Mouse (Mus musculus) liver, embryonic 15.5 days (tissue): Measurements from ENCODE around the gene Arhgef12. TPM values are rescaled to one million over a fixed set of nuclear protein-coding genes. Genes with fewer than 3 reads are reported as not detected.

Source experiments
- ATAC-seq: fragments of 200-750 bp; cut with Nextera tagmentation; 2 replicates; pipeline ENCODE4 v1.8.0; 2017; ENCODE audit warnings: moderate number of reproducible peaks, mild to moderate bottlenecking, moderate library complexity; ENCODE audit not compliant: insufficient read depth
- H3K27ac ChIP-seq: fragments of 300-500 bp; sonication (generic); replicated peaks from 2 replicates; pipeline ENCODE4 v1.5.1; 2015; ENCODE audit warnings: mild to moderate bottlenecking, inconsistent platforms
- H3K27me3 ChIP-seq: fragments of 300-500 bp; sonication (generic); 2 replicates; pipeline ENCODE4 v1.6.1; 2015; ENCODE audit warnings: mild to moderate bottlenecking, inconsistent platforms
- H3K36me3 ChIP-seq: fragments of 300-500 bp; sonication (generic); replicated peaks from 2 replicates; pipeline ENCODE4 v1.6.1; 2015; ENCODE audit warnings: moderate library complexity, mild to moderate bottlenecking, inconsistent platforms
- H3K4me1 ChIP-seq: fragments of 300-500 bp; sonication (generic); replicated peaks from 2 replicates; pipeline ENCODE4 v1.6.1; 2015; ENCODE audit warnings: inconsistent platforms
- H3K4me2 ChIP-seq: fragments of 300-500 bp; sonication (generic); 2 replicates; pipeline ENCODE4 v1.6.1; 2015; ENCODE audit warnings: moderate library complexity, mild to moderate bottlenecking, inconsistent platforms
- H3K4me3 ChIP-seq: fragments of 300-500 bp; sonication (generic); replicated peaks from 2 replicates; pipeline ENCODE4 v1.5.1; 2015; ENCODE audit warnings: mild to moderate bottlenecking, inconsistent platforms
- H3K9ac ChIP-seq: fragments of 300-500 bp; sonication (generic); 2 replicates; pipeline ENCODE4 v1.6.1; 2015; ENCODE audit warnings: moderate library complexity, mild to moderate bottlenecking, inconsistent platforms
- H3K9me3 ChIP-seq: fragments of 300-500 bp; sonication (generic); replicated peaks from 2 replicates; pipeline ENCODE4 v1.6.1; 2016; ENCODE audit warnings: inconsistent platforms
- WGBS: fragments of 180-500 bp; shearing (Covaris S2); methylation state at CpG from one replicate; pipeline ENCODE4 v1.1.7; 2015; ENCODE audit warnings: mixed read lengths; ENCODE audit not compliant: insufficient replicate concordance; 5-methylcytosine and 5-hydroxymethylcytosine counted together
- polyA plus RNA-seq: library from polyadenylated mRNA; unstranded; fragments of >200 nt; fragmentation: Nextera tagmentation; extraction: Ambion mirVana; gene quantifications from 2 replicates; pipeline ENCODE4 v1.2.1, GENCODE M21; 2015

The Arhgef12 gene
- polyA plus RNA-seq, 1 experiment from 2014 or later = 6.1 TPM

DNA sequence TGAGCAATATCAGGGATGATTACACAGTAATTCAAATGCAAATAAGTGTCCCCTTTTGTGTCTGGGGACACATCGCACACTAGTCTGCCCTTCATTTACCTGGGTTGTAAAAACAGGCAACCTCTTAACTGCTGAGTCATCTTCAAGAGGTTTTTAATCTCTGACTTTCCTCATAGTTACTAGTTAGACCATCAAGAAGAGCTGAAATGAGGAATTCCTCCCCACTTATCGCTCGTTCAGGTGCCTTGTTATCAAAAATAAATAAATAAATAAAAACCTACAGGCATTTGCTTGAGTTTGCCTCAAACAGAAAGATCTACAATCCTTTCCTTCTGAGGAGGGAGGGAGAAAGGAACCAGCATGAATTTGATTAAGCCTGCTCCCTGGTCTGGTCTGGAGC, 1.7 kb upstream of the Arhgef12 start:
- 57% methylated on average over 3 of the region's 3 CpGs for WGBS
- no peak overlapping the region for H3K4me2 ChIP-seq
- H3K9me3 ChIP-seq = no peaks in the 10 kb centered on the region
- no peak overlapping the region for H3K9ac ChIP-seq
- H3K36me3 ChIP-seq = no peaks in the 10 kb centered on the region
- no peak for ATAC-seq
- no peak overlapping the region for H3K27ac ChIP-seq
- H3K27me3 ChIP-seq = peaks cover 86% of the 10 kb centered on the region
- peaks cover 33% of the 10 kb centered on the region for H3K4me1 ChIP-seq
- H3K4me3 ChIP-seq = no peak overlapping the region

- Histone ChIP-seq H3K9ac (no peak overlapping the region), H3K27me3 (peaks cover 81% of the 10 kb centered on the region), H3K4me2 (no peak overlapping the region), H3K9me3 (no peaks in the 10 kb centered on the region), H3K4me3 (no peak overlapping the region), H3K36me3 (no peaks in the 10 kb centered on the region), H3K4me1 (peaks cover 38% of the 10 kb centered on the region), H3K27ac (no peak overlapping the region)
- 57% methylated on average over 1 of the region's 1 CpGs for WGBS
- ATAC-seq = no peak
These were observed 1.0 kb upstream of the Arhgef12 start for GRCm38 (mm10) chr9:43108081-43108480.

DNA sequence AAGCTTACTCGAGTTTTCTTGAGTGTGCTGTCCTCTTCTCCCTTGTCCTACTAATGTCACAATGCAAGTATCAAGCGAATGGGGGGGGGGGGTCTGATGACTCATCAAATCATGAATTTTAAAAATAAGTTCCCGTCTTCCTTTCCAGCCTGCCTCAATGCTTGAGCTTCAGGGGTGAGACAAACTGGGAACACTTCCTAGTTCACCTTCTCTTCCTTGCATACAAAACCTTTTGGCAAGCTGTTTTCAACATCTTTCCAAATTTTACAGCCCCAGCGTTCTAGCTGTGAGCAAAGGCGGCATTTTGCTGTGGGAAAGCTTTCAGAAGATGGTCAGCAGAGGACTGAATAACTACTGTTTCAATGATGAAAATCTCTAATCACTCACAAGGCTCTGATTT, 516 bp upstream of the Arhgef12 start:
- Histone ChIP-seq H3K27me3 (peaks cover 80% of the 10 kb centered on the region), H3K4me1 (peaks cover 44% of the 10 kb centered on the region), H3K4me3 (no peak overlapping the region), H3K9me3 (no peaks in the 10 kb centered on the region), H3K9ac (no peak overlapping the region), H3K4me2 (peak overlapping the region; percentile 81), H3K27ac (no peak overlapping the region), H3K36me3 (no peaks in the 10 kb centered on the region)
- no peak for ATAC-seq
- 45% methylated on average over 5 of the region's 5 CpGs for WGBS

DNA sequence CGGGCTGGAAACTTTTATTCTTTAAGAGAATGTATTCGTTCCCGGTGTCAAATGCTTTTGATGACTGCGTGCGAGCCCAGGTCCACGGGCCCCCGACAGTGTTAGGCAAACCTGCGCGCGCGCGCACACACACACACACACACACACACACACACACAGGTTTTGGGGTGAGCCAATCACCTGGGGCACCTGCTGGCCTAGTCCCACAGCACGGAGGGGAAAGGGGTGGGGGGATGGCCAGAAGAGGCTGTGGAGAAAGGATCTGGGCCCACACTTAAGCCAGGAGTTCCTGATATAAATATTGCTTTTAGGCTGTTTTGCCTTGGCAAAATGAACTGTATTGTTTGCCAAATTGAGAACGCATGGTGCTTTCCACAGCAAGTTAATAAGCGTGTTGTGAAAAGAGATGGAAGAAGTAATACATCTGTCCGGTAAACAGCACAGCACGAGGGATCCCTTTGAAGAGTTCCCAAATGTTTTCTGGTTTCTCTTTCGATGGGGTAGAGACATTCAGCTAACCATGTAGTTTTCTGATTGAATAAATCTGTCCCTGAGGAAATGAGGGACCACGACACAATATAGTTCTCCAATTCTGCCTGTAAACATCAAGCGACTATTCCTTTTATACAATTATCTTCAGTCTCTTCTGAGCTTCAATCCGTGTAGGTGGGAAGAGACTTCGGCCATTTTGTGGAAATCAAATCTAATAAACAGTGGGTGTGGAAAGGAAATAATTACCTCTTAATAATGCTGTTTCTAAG, 433 bp downstream of the Arhgef12 start:
- no peak for ATAC-seq

DNA sequence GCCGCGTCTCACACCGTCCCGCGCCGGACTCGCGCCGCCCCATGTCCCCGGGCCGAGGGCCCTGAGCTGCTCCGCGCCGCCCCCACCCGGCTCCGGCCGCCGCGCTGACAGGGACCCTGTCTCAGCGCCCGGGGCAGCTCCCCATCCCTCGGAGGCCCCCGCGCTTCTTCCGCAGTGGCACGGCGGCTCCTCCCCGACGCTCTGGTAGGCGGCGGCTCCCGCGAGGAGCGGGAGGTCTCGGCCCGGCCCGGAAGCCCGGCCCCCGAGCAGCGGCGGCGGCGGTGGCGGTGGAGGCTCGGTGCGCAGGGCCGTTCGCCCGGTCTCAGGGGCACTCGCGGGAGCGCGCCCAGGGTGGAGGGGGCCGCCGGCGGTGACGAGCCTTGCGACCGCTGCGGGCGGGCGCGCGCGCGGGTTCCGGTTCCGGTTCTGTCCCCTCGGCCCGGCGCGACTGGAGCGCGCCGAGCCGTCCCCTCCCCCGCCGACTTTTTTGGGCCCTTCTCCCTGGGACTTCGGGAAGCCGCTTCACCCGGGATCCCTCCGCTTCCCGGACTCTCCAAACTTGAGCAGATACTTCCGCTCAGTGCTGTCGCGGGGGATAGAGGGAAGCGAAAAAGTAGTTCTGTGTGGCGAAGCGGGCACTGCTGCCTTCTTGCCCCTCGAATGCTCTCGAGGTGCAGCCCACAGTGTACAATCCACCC, 1.2 kb downstream of the Arhgef12 start:
- Histone ChIP-seq H3K4me1 (peaks cover 60% of the 10 kb centered on the region), H3K9ac (peak overlapping the region; percentile 98), H3K27ac (peak overlapping the region; percentile 97), H3K4me3 (peak overlapping the region; percentile 93), H3K4me2 (peak overlapping the region; percentile 81), H3K27me3 (peaks cover 63% of the 10 kb centered on the region), H3K9me3 (no peaks in the 10 kb centered on the region), H3K36me3 (no peaks in the 10 kb centered on the region)
- WGBS = under 1% methylated on average over 84 of the region's 91 CpGs
- peak; percentile 71 for ATAC-seq

More for the DNA sequence above, 433 bp downstream of the Arhgef12 start:
- Histone ChIP-seq H3K4me2 (peak overlapping the region; percentile 81), H3K9ac (peak overlapping the region; percentile 98), H3K9me3 (no peaks in the 10 kb centered on the region), H3K4me1 (peaks cover 52% of the 10 kb centered on the region), H3K27me3 (peaks cover 71% of the 10 kb centered on the region), H3K4me3 (peak overlapping the region; percentile 93), H3K36me3 (no peaks in the 10 kb centered on the region), H3K27ac (peak overlapping the region; percentile 97)
- 21% methylated on average over 22 of the region's 22 CpGs for WGBS

DNA sequence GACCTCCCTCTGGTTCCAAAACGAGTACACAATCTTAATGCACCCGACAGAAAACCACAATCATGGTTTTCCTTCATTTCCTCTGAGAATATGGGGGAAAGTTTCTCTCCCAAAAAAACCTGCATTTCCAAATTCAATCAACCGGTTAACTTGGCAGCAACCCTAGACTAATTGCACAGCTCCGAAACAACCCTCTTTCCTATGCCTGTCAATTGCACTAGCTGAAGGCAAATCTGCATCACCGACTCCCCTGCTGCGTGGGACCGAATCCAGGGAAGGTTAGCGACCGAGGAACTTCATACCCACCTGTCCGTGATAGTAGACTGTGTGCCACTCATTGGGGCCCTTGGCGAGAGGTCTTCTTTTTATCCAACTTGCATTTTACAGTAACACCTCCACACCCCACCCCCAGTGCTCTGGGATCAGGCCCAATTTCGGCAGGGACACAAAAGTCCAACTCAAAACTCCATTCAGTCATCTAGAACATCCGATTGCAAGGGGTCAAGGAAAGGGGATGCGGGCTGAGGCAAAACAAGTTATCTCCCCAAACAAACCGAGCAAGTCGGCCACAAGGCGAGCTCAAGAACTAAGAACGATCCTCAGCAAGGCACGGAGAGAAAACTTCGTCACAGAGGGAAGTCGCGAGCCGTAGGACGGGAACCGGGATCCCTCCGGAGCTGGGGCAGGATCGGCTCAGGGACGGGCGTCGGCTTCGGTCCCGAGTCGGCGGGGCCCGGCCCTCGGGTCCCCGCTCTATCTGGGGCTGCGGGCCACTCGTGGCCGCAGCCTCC, 2.0 kb downstream of the Arhgef12 start:
- under 1% methylated on average over 40 of the region's 40 CpGs for WGBS
- ATAC-seq = peak; percentile 57
- H3K4me2 ChIP-seq = peak overlapping the region; percentile 81
- H3K9ac ChIP-seq = peak overlapping the region; percentile 98
- H3K27me3 ChIP-seq = peaks cover 55% of the 10 kb centered on the region
- H3K4me1 ChIP-seq = peaks cover 62% of the 10 kb centered on the region
- peak overlapping the region; percentile 93 for H3K4me3 ChIP-seq
- no peaks in the 10 kb centered on the region for H3K9me3 ChIP-seq
- no peaks in the 10 kb centered on the region for H3K36me3 ChIP-seq
- H3K27ac ChIP-seq = peak overlapping the region; percentile 97

DNA sequence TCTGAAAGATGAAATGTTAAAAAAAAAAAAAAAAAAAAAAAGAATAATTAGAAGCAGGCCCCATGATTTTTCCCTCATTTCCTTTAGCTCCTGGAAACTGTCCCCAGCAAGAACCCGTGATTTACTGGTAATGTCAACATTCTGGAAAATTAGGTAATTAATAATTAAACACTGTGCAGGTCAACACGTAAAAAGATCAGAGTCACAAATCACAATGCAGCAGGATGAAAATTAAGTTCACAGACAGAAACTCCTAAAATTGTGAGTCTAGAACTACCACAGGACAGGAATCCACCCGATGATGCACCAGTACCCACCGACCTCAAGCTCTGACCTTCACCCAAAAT, 2.5 kb downstream of the Arhgef12 start:
- Histone ChIP-seq H3K27ac (peak overlapping the region; percentile 97), H3K27me3 (peaks cover 50% of the 10 kb centered on the region), H3K36me3 (no peaks in the 10 kb centered on the region), H3K4me3 (peak overlapping the region; percentile 93), H3K9me3 (no peaks in the 10 kb centered on the region), H3K9ac (peak overlapping the region; percentile 98), H3K4me1 (peaks cover 66% of the 10 kb centered on the region), H3K4me2 (peak overlapping the region; percentile 81)
- no peak for ATAC-seq
- 11% methylated on average over 4 of the region's 4 CpGs for WGBS

DNA sequence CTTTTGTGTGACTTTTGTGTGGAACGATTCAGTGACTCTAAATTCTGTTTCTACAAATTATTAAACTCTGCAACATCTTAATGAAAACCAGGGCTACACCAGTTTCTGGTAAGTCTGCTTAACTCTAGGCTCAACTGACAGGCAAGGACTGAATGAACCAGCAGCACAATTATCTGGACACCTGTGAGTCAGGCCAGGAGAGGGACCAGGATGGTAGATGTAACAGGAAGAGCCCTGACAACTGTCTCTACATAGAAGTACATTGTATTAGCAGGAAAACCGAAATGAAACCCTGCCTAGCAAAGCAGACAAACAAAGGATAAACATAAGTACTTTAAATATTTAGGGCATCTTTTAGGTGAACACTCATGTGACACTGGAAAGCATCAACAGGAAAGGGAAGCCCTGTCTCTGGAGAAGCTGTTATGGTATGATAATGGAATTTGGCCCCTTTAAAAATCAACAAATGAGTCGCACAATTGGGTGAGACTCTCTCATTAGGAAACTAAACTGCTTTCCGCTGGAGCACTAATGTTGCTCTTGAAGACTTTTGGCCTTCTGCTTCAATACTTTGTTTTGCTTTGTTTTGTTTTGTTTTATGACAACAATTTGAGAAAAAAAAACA, 3.3 kb downstream of the Arhgef12 start:
- no peak for ATAC-seq

GRCm38 (mm10) chr9:43102931-43103330, 4.1 kb downstream of the Arhgef12 start:
- 0 out of 2 replicates have a peak, but pooled peaks cover under 1% of the 10 kb centered on the region for H3K36me3 ChIP-seq
- peaks cover 59% of the 10 kb centered on the region for H3K4me1 ChIP-seq
- no peaks in the 10 kb centered on the region for H3K9me3 ChIP-seq
- H3K9ac ChIP-seq = peak overlapping the region; percentile 98
- H3K4me3 ChIP-seq = peak overlapping the region; percentile 93
- peak overlapping the region; percentile 97 for H3K27ac ChIP-seq
- H3K4me2 ChIP-seq = peak overlapping the region; percentile 81
- WGBS = 43% methylated on average over 2 of the region's 2 CpGs
- no peak for ATAC-seq
- H3K27me3 ChIP-seq = peaks cover 34% of the 10 kb centered on the region

More for the DNA sequence above, 3.3 kb downstream of the Arhgef12 start:
- Histone ChIP-seq H3K4me1 (peaks cover 66% of the 10 kb centered on the region), H3K36me3 (no peaks in the 10 kb centered on the region), H3K27me3 (peaks cover 42% of the 10 kb centered on the region), H3K4me3 (peak overlapping the region; percentile 93), H3K9me3 (no peaks in the 10 kb centered on the region), H3K9ac (peak overlapping the region; percentile 98), H3K27ac (peak overlapping the region; percentile 97), H3K4me2 (peak overlapping the region; percentile 81)
- WGBS = 26% methylated on average over 4 of the region's 4 CpGs

- H3K4me1 ChIP-seq = peaks cover 53% of the 10 kb centered on the region
- peak overlapping the region; percentile 93 for H3K4me3 ChIP-seq
- ATAC-seq = peak; percentile 80
- H3K27ac ChIP-seq = peak overlapping the region; percentile 97
- H3K9me3 ChIP-seq = no peaks in the 10 kb centered on the region
- peak overlapping the region; percentile 98 for H3K9ac ChIP-seq
- 0 out of 2 replicates have a peak, but pooled peaks cover 3% of the 10 kb centered on the region for H3K36me3 ChIP-seq
- WGBS = 26% methylated on average over 8 of the region's 8 CpGs
- peaks cover 25% of the 10 kb centered on the region for H3K27me3 ChIP-seq
- peak overlapping the region; percentile 81 for H3K4me2 ChIP-seq
These were observed 5.0 kb downstream of the Arhgef12 start for GRCm38 (mm10) chr9:43101936-43102595.
